Mouse (Mus musculus): Measurements from ENCODE around the gene Rims1.

Rims1 gene

DNA sequence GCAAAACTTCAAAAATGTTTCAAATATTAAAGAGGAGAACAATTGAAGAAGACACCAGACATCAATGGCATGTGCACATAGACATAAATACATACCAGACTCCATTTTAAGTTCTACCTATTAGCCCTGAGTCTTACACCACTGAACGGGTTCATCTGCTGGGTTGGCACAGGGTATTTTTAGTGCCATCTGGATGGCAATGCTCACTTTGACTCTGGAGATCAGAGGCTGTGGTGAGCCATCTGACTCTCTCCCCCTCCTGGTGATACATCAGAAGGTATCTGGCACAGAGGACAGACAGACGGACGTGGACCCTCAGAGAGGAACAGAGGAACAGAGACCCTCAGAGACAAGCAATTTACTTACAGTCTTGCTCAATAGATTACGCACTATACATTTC is 544.1 kb downstream of the Rims1 start:
- DNase-seq (ENCODE audit: extremely low spot score, low read depth, low spot score) = no peak

DNA sequence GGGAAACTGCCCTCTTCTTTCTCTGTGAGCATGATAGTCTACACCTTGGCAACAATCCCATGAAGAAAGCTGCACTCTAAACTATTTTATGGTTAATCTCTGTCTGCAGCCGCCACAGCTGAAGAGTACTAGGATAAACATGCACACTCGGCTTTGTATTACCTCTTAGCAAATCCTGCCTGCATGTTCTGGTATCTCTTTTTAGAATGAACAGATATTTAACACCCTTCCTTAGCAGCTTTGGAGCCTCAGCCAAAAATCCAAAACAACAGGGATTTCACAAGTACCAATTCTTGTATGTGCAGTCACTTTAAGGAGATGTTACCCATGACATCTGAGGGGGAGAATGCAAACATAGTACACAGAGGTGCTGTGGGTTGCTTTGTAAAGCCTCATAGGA is 545.5 kb downstream of the Rims1 start:
- no peak for DNase-seq (ENCODE audit: extremely low spot score, low read depth, low spot score)

DNA sequence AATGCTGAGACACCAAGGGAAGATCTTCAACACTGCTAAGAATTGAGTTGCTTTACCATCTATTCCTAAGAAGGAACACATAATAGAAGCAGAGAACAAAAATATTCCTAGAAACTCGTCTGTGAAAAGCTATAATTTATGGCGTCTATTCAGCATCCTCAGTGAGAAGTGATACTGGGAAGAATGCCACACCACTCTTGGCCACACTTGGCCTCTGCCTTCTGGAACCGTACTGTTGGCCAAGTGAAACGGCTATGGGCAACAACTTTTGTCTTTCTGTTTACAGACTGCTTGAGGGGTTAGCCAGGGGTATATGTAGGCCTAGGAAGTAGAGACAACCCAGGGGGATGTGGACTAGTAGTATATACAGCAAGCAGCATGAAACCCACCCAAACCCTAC is 547.4 kb downstream of the Rims1 start:
- no peak for DNase-seq (ENCODE audit: extremely low spot score, low read depth, low spot score)

DNA sequence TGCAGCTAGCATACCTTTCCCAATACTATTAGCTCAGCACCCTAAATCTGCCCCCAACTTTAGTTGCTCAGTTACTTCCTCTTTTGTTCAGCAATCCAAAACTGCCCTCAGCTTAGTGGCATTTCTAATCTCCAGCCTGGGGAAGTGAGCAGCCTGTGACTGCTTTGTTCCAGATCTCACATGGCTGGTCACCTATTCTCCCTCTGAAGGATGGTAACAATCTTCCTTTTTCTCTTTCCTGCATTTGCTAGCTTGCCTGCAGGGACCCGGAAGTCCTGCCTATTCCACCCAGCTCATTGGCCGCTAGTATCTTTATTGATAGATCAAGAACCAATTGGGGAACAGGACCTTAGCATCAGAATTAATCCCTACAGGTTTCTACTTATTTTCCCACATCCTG is 551.5 kb downstream of the Rims1 start:
- DNase-seq (ENCODE audit: extremely low spot score, low read depth, low spot score) = no peak

DNA sequence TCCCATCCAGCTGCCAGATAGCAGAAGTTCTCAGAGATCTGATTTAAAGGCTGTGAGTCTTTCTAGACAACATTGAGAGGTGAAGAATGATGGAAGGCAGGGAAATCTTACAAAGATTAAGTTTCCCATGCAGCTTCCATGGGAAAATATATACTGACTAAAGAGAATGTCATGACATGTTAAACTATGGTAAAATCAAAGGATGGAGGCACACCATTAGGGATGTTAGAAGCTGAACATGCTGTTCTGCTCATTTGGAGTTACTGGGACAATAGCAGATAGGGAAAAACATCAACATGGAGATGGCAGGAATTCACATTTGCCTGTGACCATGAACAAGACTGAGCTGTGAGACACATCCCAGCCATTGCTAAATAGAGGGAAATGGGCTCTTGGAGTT is 552.9 kb downstream of the Rims1 start:
- DNase-seq (ENCODE audit: extremely low spot score, low read depth, low spot score) = no peak

DNA sequence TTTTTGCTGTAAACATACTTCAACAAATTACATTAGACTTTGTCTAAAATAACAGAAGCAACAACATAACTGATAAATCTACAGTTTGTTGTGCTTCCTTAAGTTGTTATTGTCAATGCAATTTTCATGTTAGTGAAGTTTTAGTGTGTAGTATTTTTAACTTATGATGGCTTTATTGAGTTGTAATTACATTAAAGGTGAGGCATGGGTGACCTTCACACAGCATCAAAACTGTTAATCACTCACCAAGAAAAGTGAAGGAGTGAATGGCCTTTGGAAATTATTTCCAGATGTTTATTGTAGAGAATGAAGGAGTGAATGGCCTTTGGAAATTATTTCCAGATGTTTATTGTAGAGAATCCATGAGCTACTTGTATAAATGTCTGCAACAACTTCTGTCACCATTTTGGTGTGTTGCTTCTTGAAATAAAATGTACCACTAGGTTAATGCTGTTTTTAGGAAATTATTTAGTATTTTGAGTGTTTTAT is 556.9 kb downstream of the Rims1 start:
- DNase-seq (ENCODE audit: extremely low spot score, low read depth, low spot score) = peak; percentile 68

DNA sequence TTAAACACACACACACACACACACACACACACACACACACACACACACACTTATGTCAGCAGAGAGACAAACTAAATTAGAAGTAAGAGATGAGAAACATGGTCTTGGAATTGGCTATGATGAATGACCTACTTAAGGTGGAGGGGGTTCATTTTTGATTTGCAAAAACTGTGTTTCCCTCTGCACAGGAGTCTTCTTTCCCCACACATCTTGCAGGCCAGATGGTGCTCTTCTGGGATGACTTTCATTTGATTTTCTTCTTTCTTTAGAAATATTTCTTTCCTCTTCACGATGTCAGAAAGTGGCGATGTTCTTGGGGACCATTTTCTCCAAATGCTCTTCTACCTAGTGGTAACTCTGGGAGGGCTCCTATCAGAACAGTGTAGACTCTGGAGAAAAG is 560.0 kb downstream of the Rims1 start:
- DNase-seq (ENCODE audit: extremely low spot score, low read depth, low spot score) = no peak
